Mouse (Mus musculus) telencephalon, adult 2 months (tissue): Measurements from ENCODE around the gene Spp2.

ENCODE experiments used
- DNase-seq: peaks from one replicate; pipeline ENCODE4 v3.0.0-alpha.2; 2011; ENCODE audit warnings: low read depth, low spot score

Spp2 gene

GRCm38 (mm10) chr1:88406807-88407198, at the start of gene Spp2:
Gene Spp2, plus strand, starts transcription at chr1:88406961.
- no peak for DNase-seq

- DNase-seq, result peak; percentile 69
These were observed 49.2 kb upstream of the Spp2 start for GRCm38 (mm10) chr1:88357458-88358090.

GRCm38 (mm10) chr1:88358102-88358654, 48.6 kb upstream of the Spp2 start:
- DNase-seq, result no peak

- no peak for DNase-seq
These were observed 45.7 kb upstream of the Spp2 start for GRCm38 (mm10) chr1:88361085-88361484.

- no peak for DNase-seq
These were observed 39.7 kb upstream of the Spp2 start for GRCm38 (mm10) chr1:88366881-88367644.

GRCm38 (mm10) chr1:88378446-88378845, 28.3 kb upstream of the Spp2 start:
- no peak for DNase-seq

- no peak for DNase-seq
These were observed 15.1 kb upstream of the Spp2 start for GRCm38 (mm10) chr1:88391632-88392031.

- no peak for DNase-seq
These were observed 13.4 kb upstream of the Spp2 start for GRCm38 (mm10) chr1:88393321-88393720.

GRCm38 (mm10) chr1:88403378-88403777, 3.4 kb upstream of the Spp2 start:
- DNase-seq, result no peak

GRCm38 (mm10) chr1:88406078-88406806, 519 bp upstream of the Spp2 start:
- DNase-seq, result no peak

- no peak for DNase-seq
These were observed 1.6 kb downstream of the Spp2 start for GRCm38 (mm10) chr1:88408340-88408739.

GRCm38 (mm10) chr1:88412013-88412412, 5.3 kb downstream of the Spp2 start:
- DNase-seq, result no peak

GRCm38 (mm10) chr1:88418943-88419342, 12.2 kb downstream of the Spp2 start:
- no peak for DNase-seq

GRCm38 (mm10) chr1:88422045-88422444, 15.3 kb downstream of the Spp2 start:
- DNase-seq, result no peak

- no peak for DNase-seq
These were observed 16.2 kb downstream of the Spp2 start for GRCm38 (mm10) chr1:88422846-88423395.

GRCm38 (mm10) chr1:88424602-88425252, 18.0 kb downstream of the Spp2 start:
- no peak for DNase-seq

- DNase-seq, result no peak
These were observed 21.4 kb downstream of the Spp2 start for GRCm38 (mm10) chr1:88427987-88428741.

- DNase-seq, result no peak
These were observed 22.7 kb downstream of the Spp2 start for GRCm38 (mm10) chr1:88429413-88429812.

- no peak for DNase-seq
These were observed 24.5 kb downstream of the Spp2 start for GRCm38 (mm10) chr1:88431262-88431661.

GRCm38 (mm10) chr1:88432601-88433000, 25.8 kb downstream of the Spp2 start:
- DNase-seq, result no peak
